Mouse (Mus musculus) stomach, embryonic 14.5 days (tissue): ENCODE data around the gene Ltf. TPM values are rescaled to one million over a fixed set of nuclear protein-coding genes. Genes with fewer than 3 reads are reported as not detected.

Experiments
- ATAC-seq: fragments of 200-750 bp; cut with Nextera tagmentation; 2 replicates; pipeline ENCODE4 v1.8.0; 2017; ENCODE audit warnings: low read depth, moderate TSS enrichment; ENCODE audit not compliant: insufficient number of reproducible peaks, insufficient read depth, low FRiP score
- H3K27ac ChIP-seq: fragments of 300-500 bp; sonication (generic); 2 replicates; pipeline ENCODE4 v1.5.1; 2014; ENCODE audit warnings: mild to moderate bottlenecking, low read length, moderate library complexity, mixed read lengths
- H3K27me3 ChIP-seq: fragments of 300-500 bp; sonication (generic); 2 replicates; pipeline ENCODE4 v1.6.1; 2014; ENCODE audit warnings: low read length, control low read depth, mixed read lengths; ENCODE audit not compliant: control insufficient read depth, insufficient read depth
- H3K36me3 ChIP-seq: fragments of 300-500 bp; sonication (generic); 2 replicates; pipeline ENCODE4 v1.6.1; 2014; ENCODE audit warnings: mild to moderate bottlenecking, control low read depth, low read length, moderate library complexity, mixed read lengths; ENCODE audit not compliant: control insufficient read depth, insufficient read depth
- H3K4me1 ChIP-seq: fragments of 300-500 bp; sonication (generic); 2 replicates; pipeline ENCODE4 v1.6.1; 2014; ENCODE audit warnings: low read length, control low read depth, mixed read lengths; ENCODE audit not compliant: control insufficient read depth, insufficient read depth
- H3K4me2 ChIP-seq: fragments of 300-500 bp; sonication (generic); replicated peaks from 2 replicates; pipeline ENCODE4 v1.6.1; 2014; ENCODE audit warnings: low read depth, low read length, control low read depth
- H3K4me3 ChIP-seq: fragments of 300-500 bp; sonication (generic); 2 replicates; pipeline ENCODE4 v1.5.1; 2014; ENCODE audit warnings: low read depth, low read length, control low read depth
- H3K9ac ChIP-seq: fragments of 300-500 bp; sonication (generic); replicated peaks from 2 replicates; pipeline ENCODE4 v1.6.1; 2014; ENCODE audit warnings: low read depth, mild to moderate bottlenecking, control low read depth, low read length, moderate library complexity, mixed read lengths
- H3K9me3 ChIP-seq: fragments of 300-500 bp; sonication (generic); 2 replicates; pipeline ENCODE4 v1.6.1; 2016; ENCODE audit warnings: low read depth, low read length, control low read depth; ENCODE audit not compliant: control insufficient read depth
- WGBS: fragments of 180-500 bp; shearing (Covaris S2); extraction: QIAGEN DNeasy Blood & Tissue Kit; methylation state at CpG from one replicate; pipeline ENCODE4 v1.1.7; 2014; 5-methylcytosine and 5-hydroxymethylcytosine counted together
- polyA plus RNA-seq: library from polyadenylated mRNA; unstranded; fragments of >200 nt; fragmentation: Nextera tagmentation; extraction: Ambion mirVana; gene quantifications from 2 replicates; pipeline ENCODE4 v1.2.1, GENCODE M21; 2014

Ltf gene
- polyA plus RNA-seq, 1 experiment from 2014 or later = 2.2 TPM

- WGBS = 92% methylated on average over 2 of the region's 2 CpGs
- H3K9me3 ChIP-seq = no peaks in the 10 kb centered on the region
Observed at GRCm38 (mm10) chr9:110989543-110989942, 29.5 kb upstream of the Ltf start.

DNA sequence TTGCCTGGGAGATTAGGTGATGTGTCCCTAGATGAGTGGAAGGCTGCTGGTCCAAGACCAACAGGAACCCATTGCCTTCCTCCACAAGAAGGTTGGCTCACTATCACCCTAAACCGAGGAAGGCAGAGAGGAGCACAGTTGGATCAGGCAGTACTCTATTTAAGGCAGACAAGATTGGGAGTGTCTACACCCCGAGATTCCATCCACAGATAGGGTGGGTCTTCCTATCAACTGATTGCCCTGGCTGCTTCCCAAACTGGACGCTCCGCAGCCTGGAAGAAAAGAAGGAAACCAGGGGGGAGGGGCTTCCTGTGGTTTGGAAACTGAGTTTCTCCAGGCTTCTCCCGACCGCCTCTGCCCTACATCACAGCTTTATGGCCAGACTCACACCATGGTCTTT lies 28.9 kb upstream of the Ltf start, which contains the start of gene Rtp3:
TSS of gene Rtp3 (minus strand) at position 380 of the 400 bp plus-strand sequence.
- Histone ChIP-seq H3K27me3 (no peaks in the 10 kb centered on the region), H3K4me2 (no peak within 1 kb of the TSS), H3K9me3 (no peaks in the 10 kb centered on the region), H3K4me3 (no peak within 1 kb of the TSS), H3K4me1 (no peaks in the 10 kb centered on the region), H3K36me3 (no peaks in the 10 kb centered on the region), H3K27ac (no peak within 1 kb of the TSS), H3K9ac (no peak within 1 kb of the TSS)
- no peak for ATAC-seq
- 67% methylated on average over 6 of the region's 6 CpGs for WGBS

More at GRCm38 (mm10) chr9:110989543-110989942, 29.5 kb upstream of the Ltf start:
- no peak overlapping the region for H3K9ac ChIP-seq
- H3K27me3 ChIP-seq = no peaks in the 10 kb centered on the region
- no peak overlapping the region for H3K4me2 ChIP-seq
- H3K4me1 ChIP-seq = no peaks in the 10 kb centered on the region
- no peaks in the 10 kb centered on the region for H3K36me3 ChIP-seq
- H3K4me3 ChIP-seq = no peak overlapping the region
- ATAC-seq = no peak
- H3K27ac ChIP-seq = no peak overlapping the region

DNA sequence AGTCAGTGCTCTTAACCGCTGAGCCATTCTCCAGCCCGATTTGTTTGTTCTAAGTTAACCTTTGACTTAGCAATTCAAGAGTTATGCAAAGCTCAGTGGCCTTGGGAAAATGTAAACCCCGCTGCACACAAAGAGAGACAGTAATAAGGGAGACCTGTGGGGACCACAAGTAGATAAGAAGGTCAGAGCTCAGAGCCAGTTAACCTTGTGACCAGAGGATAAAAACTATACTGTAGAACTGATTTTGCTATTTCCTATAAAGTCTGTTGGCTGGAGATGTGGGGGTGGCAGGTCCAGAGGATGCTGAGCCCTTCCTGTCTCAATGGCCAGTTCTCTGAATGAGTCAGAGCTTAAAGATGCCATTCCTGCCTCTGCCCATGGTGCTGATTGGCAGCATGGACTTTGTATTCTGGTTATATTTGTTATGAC lies 25.8 kb upstream of the Ltf start:
- Histone ChIP-seq H3K9ac (no peak overlapping the region), H3K4me1 (no peaks in the 10 kb centered on the region), H3K4me3 (no peak overlapping the region), H3K27me3 (no peaks in the 10 kb centered on the region), H3K36me3 (no peaks in the 10 kb centered on the region), H3K27ac (no peak overlapping the region), H3K9me3 (no peaks in the 10 kb centered on the region), H3K4me2 (no peak overlapping the region)
- no peak; the same call in 1 of the 2 replicates for ATAC-seq
- WGBS = 17% methylated on average over 3 of the region's 3 CpGs

GRCm38 (mm10) chr9:110994716-110995172 lies 24.3 kb upstream of the Ltf start:
- Histone ChIP-seq H3K9me3 (no peaks in the 10 kb centered on the region), H3K9ac (no peak overlapping the region; the same call in 1 of the 2 replicates), H3K4me2 (peak overlapping the region; percentile 38), H3K27ac (no peak overlapping the region), H3K4me3 (peak overlapping the region; percentile 32), H3K27me3 (no peaks in the 10 kb centered on the region), H3K36me3 (no peaks in the 10 kb centered on the region), H3K4me1 (no peaks in the 10 kb centered on the region)
- peak; percentile 85 for ATAC-seq
- WGBS = 7% methylated on average over 13 of the region's 13 CpGs

GRCm38 (mm10) chr9:110997245-110997644 lies 21.8 kb upstream of the Ltf start:
- H3K27ac ChIP-seq = no peak overlapping the region
- H3K9ac ChIP-seq = no peak overlapping the region
- no peaks in the 10 kb centered on the region for H3K27me3 ChIP-seq
- 6% methylated on average over 5 of the region's 5 CpGs for WGBS
- no peak overlapping the region for H3K4me2 ChIP-seq
- no peak overlapping the region for H3K4me3 ChIP-seq
- H3K4me1 ChIP-seq = no peaks in the 10 kb centered on the region
- H3K9me3 ChIP-seq = no peaks in the 10 kb centered on the region
- H3K36me3 ChIP-seq = no peaks in the 10 kb centered on the region
- ATAC-seq = no peak; the same call in 1 of the 2 replicates

GRCm38 (mm10) chr9:110999056-110999455 lies 20.0 kb upstream of the Ltf start:
- H3K9me3 ChIP-seq = no peaks in the 10 kb centered on the region
- H3K4me3 ChIP-seq = no peak overlapping the region
- no peak overlapping the region for H3K9ac ChIP-seq
- H3K27me3 ChIP-seq = no peaks in the 10 kb centered on the region
- H3K4me2 ChIP-seq = no peak overlapping the region
- no peak for ATAC-seq
- no peaks in the 10 kb centered on the region for H3K4me1 ChIP-seq
- no peaks in the 10 kb centered on the region for H3K36me3 ChIP-seq
- WGBS = 95% methylated on average over 2 of the region's 2 CpGs
- H3K27ac ChIP-seq = no peak overlapping the region

DNA sequence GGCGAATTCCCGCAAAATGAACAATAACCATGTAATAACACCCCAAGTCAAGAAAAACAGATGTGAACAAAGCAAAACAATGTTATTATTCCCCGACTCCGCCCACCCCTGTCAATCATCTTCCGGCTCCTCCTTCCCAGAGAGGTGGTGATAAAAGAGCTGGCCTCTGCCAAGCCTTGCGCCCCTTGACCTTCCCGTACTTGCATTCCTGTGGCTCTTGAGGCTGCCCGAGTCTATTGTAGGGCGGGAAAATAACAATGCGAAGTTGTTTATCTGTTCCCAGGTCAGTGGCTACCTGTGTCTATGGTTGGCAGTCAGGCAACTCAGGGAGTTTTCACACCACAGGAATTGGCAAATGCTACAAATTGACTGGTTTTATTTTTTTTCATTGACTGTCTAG lies 19.2 kb upstream of the Ltf start:
- 67% methylated on average over 10 of the region's 10 CpGs for WGBS
- no peak overlapping the region for H3K4me2 ChIP-seq
- no peaks in the 10 kb centered on the region for H3K36me3 ChIP-seq
- H3K9me3 ChIP-seq = no peaks in the 10 kb centered on the region
- ATAC-seq = no peak
- H3K27me3 ChIP-seq = no peaks in the 10 kb centered on the region
- no peak overlapping the region for H3K9ac ChIP-seq
- no peak overlapping the region for H3K4me3 ChIP-seq
- H3K4me1 ChIP-seq = no peaks in the 10 kb centered on the region
- H3K27ac ChIP-seq = no peak overlapping the region

GRCm38 (mm10) chr9:111001621-111002020 lies 17.4 kb upstream of the Ltf start:
- H3K27ac ChIP-seq = no peak overlapping the region
- ATAC-seq = no peak

DNA sequence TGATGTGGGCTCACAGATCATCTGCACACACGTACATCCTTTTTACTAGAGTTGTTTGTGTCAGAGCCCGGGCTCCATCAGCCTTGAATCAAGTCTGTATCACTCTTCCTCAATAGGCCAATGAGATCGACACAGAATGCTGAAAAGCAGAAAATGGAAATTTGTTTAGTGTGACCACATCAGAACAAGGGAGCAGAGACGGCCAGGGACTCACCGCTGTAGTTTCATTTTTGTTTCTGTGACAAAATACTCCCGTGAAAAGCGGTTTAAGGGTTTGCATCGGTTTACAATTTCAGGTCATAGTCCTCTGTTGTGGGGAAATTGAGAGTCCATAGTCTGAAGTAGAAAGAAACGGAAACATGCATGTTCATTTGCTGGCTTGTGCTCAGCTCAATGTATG lies 15.8 kb upstream of the Ltf start:
- Histone ChIP-seq H3K9ac (no peak overlapping the region), H3K27ac (no peak overlapping the region), H3K4me1 (no peaks in the 10 kb centered on the region), H3K4me2 (no peak overlapping the region), H3K27me3 (no peaks in the 10 kb centered on the region), H3K4me3 (no peak overlapping the region), H3K9me3 (no peaks in the 10 kb centered on the region), H3K36me3 (no peaks in the 10 kb centered on the region)
- no peak for ATAC-seq
- WGBS = 89% methylated on average over 9 of the region's 9 CpGs

More at GRCm38 (mm10) chr9:111001621-111002020, 17.4 kb upstream of the Ltf start:
- no peak overlapping the region for H3K9ac ChIP-seq
- H3K4me1 ChIP-seq = no peaks in the 10 kb centered on the region
- no peaks in the 10 kb centered on the region for H3K27me3 ChIP-seq
- no peaks in the 10 kb centered on the region for H3K9me3 ChIP-seq
- H3K4me2 ChIP-seq = no peak overlapping the region
- H3K4me3 ChIP-seq = no peak overlapping the region
- 75% methylated on average over 12 of the region's 12 CpGs for WGBS
- H3K36me3 ChIP-seq = no peaks in the 10 kb centered on the region
